Mouse (Mus musculus) 416B (cell line): Measurements from ENCODE around the gene Lsamp.
A peak's percentile ranks its signal among the peaks of the same experiment; 100 is the strongest.

Experiments
- DNase-seq: peaks from one replicate; pipeline ENCODE4 v3.0.0; 2011; ENCODE audit warnings: low read depth

The Lsamp gene

GRCm38 (mm10) chr16:40959211-40959610, 975.0 kb downstream of the Lsamp start:
- DNase-seq = peak; percentile 50

- DNase-seq = no peak
These were observed 976.4 kb downstream of the Lsamp start for GRCm38 (mm10) chr16:40960586-40960985.

- DNase-seq = peak; percentile 55
These were observed 984.1 kb downstream of the Lsamp start for GRCm38 (mm10) chr16:40968088-40968860.

GRCm38 (mm10) chr16:40971382-40971781, 987.2 kb downstream of the Lsamp start:
- DNase-seq = no peak

- no peak for DNase-seq
These were observed 989.9 kb downstream of the Lsamp start for GRCm38 (mm10) chr16:40974084-40974483.

- no peak for DNase-seq
These were observed 998.9 kb downstream of the Lsamp start for GRCm38 (mm10) chr16:40983026-40983425.

- DNase-seq = no peak
These were observed 1023.4 kb downstream of the Lsamp start for GRCm38 (mm10) chr16:41007569-41007968.

- no peak for DNase-seq
These were observed 1050.6 kb downstream of the Lsamp start for GRCm38 (mm10) chr16:41034746-41035145.

GRCm38 (mm10) chr16:41041686-41042085, 1057.5 kb downstream of the Lsamp start:
- no peak for DNase-seq

GRCm38 (mm10) chr16:41063270-41063857, 1079.2 kb downstream of the Lsamp start:
- DNase-seq = no peak

GRCm38 (mm10) chr16:41073470-41073869, 1089.3 kb downstream of the Lsamp start:
- no peak for DNase-seq

GRCm38 (mm10) chr16:41088648-41089047, 1104.5 kb downstream of the Lsamp start:
- DNase-seq = no peak

GRCm38 (mm10) chr16:41090092-41090491, 1105.9 kb downstream of the Lsamp start:
- DNase-seq = no peak

- no peak for DNase-seq
These were observed 1107.1 kb downstream of the Lsamp start for GRCm38 (mm10) chr16:41091259-41091658.

GRCm38 (mm10) chr16:41102805-41103204, 1118.6 kb downstream of the Lsamp start:
- DNase-seq = no peak

GRCm38 (mm10) chr16:41124361-41124760, 1140.2 kb downstream of the Lsamp start:
- no peak for DNase-seq

GRCm38 (mm10) chr16:41125051-41125450, 1140.9 kb downstream of the Lsamp start:
- no peak for DNase-seq

GRCm38 (mm10) chr16:41131053-41131452, 1146.9 kb downstream of the Lsamp start:
- DNase-seq = peak; percentile 8

GRCm38 (mm10) chr16:41172839-41173238, 1188.7 kb downstream of the Lsamp start:
- DNase-seq = no peak

- DNase-seq = no peak
These were observed 1195.4 kb downstream of the Lsamp start for GRCm38 (mm10) chr16:41179557-41179956.

GRCm38 (mm10) chr16:41180867-41181266, 1196.7 kb downstream of the Lsamp start:
- DNase-seq = no peak

- DNase-seq = no peak
These were observed 1225.9 kb downstream of the Lsamp start for GRCm38 (mm10) chr16:41210055-41210454.

GRCm38 (mm10) chr16:41235829-41236228, 1251.7 kb downstream of the Lsamp start:
- no peak for DNase-seq

GRCm38 (mm10) chr16:41242841-41243240, 1258.7 kb downstream of the Lsamp start:
- DNase-seq = no peak
